ENCODE assay signal across 21 mouse cellular contexts in genomic region chr7:74399729-74400128, GRCm38 (mm10).
DNase-seq lines count a peak whose midpoint lies in the region; ATAC-seq lines count a peak whose summit lies in the region.
"Had no signal": no experiment of that assay in that cellular context is flagged by ENCODE, and none has a peak within 500 bp of the region (broad histone marks: within the 10 kb centered on the region; RNA-seq: fewer than 3 reads in every experiment).

No protein-coding gene starts in this region.

- H3K4me2 ChIP-seq in kidney, embryonic 14.5 days (replicated peaks; ENCODE audit: low read depth, low read length): no peak overlapping the region
- H3K4me2 ChIP-seq: forebrain, embryonic 12.5 days; heart, embryonic 15.5 days; hindbrain, embryonic 15.5 days; limb, embryonic 12.5 days; liver, embryonic 12.5 days; lung, embryonic 14.5 days had no signal

- no peaks in the 10 kb centered on the region for H3K4me1 ChIP-seq in kidney, embryonic 14.5 days (ENCODE audit: control insufficient read depth, insufficient read depth, low read length)
- H3K4me1 ChIP-seq: forebrain, embryonic 12.5 days; heart, embryonic 15.5 days; hindbrain, embryonic 15.5 days; limb, embryonic 12.5 days; liver, embryonic 12.5 days had no signal

- peak; percentile 55 for DNase-seq in kidney, adult 8-10 months
- peak; percentile 64 for DNase-seq in cerebellum, adult 8-10 months
- peak; percentile 61 for DNase-seq in kidney, adult 9 months
- DNase-seq in thymus, postnatal 36 days: no peak
- no peak for DNase-seq in left cerebral cortex, adult 18-20 months (ENCODE audit: low spot score in 2 of 2)
- DNase-seq: adrenal gland, adult 8-10 months; heart, adult 18-20 months; heart, postnatal 4 days; lung, embryonic 14.5 days; retina, postnatal 1 day had no signal

- H3K4me3 ChIP-seq in kidney, embryonic 14.5 days (ENCODE audit: low read length): no peak overlapping the region
- H3K4me3 ChIP-seq: embryonic facial prominence, embryonic 10.5 days; forebrain, embryonic 12.5 days; heart, embryonic 15.5 days; hindbrain, embryonic 15.5 days; limb, embryonic 12.5 days; liver, embryonic 12.5 days; midbrain, embryonic 10.5 days had no signal

- H3K36me3 ChIP-seq in kidney, embryonic 14.5 days (ENCODE audit: control insufficient read depth, insufficient read depth, low read length): no peaks in the 10 kb centered on the region
- H3K36me3 ChIP-seq: embryonic facial prominence, embryonic 10.5 days; forebrain, embryonic 12.5 days; heart, embryonic 15.5 days; hindbrain, embryonic 15.5 days; limb, embryonic 12.5 days; liver, embryonic 12.5 days; midbrain, embryonic 10.5 days had no signal

- no peak overlapping the region for H3K27ac ChIP-seq in kidney, embryonic 14.5 days (ENCODE audit: low read depth, low read length)
- H3K27ac ChIP-seq: embryonic facial prominence, embryonic 10.5 days; forebrain, embryonic 12.5 days; heart, embryonic 15.5 days; hindbrain, embryonic 15.5 days; limb, embryonic 12.5 days; liver, embryonic 12.5 days; macrophage; midbrain, embryonic 10.5 days had no signal

- H3K27me3 ChIP-seq in kidney, embryonic 14.5 days (ENCODE audit: control insufficient read depth, insufficient read depth, low read length): no peaks in the 10 kb centered on the region
- H3K27me3 ChIP-seq: forebrain, embryonic 12.5 days; heart, embryonic 15.5 days; hindbrain, embryonic 15.5 days; liver, embryonic 12.5 days had no signal

- ATAC-seq in kidney, embryonic 14.5 days (ENCODE audit: low FRiP score, low TSS enrichment): no peak
- ATAC-seq in erythroid progenitor cell, adult 5-6 weeks (replicated peaks; ENCODE audit: low FRiP score, poor library complexity, severe bottlenecking): no peak
- ATAC-seq: intestine, embryonic 16.5 days; liver, embryonic 12.5 days had no signal

- H3K9me3 ChIP-seq in kidney, embryonic 14.5 days (ENCODE audit: control insufficient read depth, low read length): no peaks in the 10 kb centered on the region
- H3K9me3 ChIP-seq: embryonic facial prominence, embryonic 10.5 days; forebrain, embryonic 12.5 days; heart, embryonic 15.5 days; hindbrain, embryonic 15.5 days; limb, embryonic 12.5 days; liver, embryonic 12.5 days; midbrain, embryonic 10.5 days had no signal

- no peak overlapping the region for H3K9ac ChIP-seq in kidney, embryonic 14.5 days (ENCODE audit: low read depth, low read length)
- H3K9ac ChIP-seq: forebrain, embryonic 12.5 days; heart, embryonic 15.5 days; hindbrain, embryonic 15.5 days; limb, embryonic 12.5 days; liver, embryonic 12.5 days; lung, embryonic 14.5 days had no signal

- WGBS in kidney, embryonic 14.5 days: 88% methylated on average over 6 of the region's 6 CpGs

Comparison
In these comparisons a context has a peak if more than half of its experiments do, and no peak if none do; other contexts are left out.
1. DNase-seq: peak in kidney, adult 8-10 months (2 of 2), cerebellum, adult 8-10 months (single experiment) and kidney, adult 9 months (single experiment); none in thymus, postnatal 36 days (0 of 2) and left cerebral cortex, adult 18-20 months (0 of 2).